Mouse (Mus musculus): Measurements from ENCODE around the gene Car3.

The Car3 gene

GRCm38 (mm10) chr3:14876325-14876918 is 13.1 kb downstream of the Car3 start:
- in situ Hi-C loops (cut with MboI, MseI), result loop anchor here (5.0 kb wide), 1 partner anchor 316 kb away; no protein-coding TSS in a partner anchor

GRCm38 (mm10) chr3:14877251-14877909 is 14.1 kb downstream of the Car3 start:
- in situ Hi-C loops (cut with MboI, MseI), result loop anchor here (5.0 kb wide), 1 partner anchor 315 kb away; no protein-coding TSS in a partner anchor

- in situ Hi-C loops (cut with MboI, MseI), result loop anchor here (5.0 kb wide), 1 partner anchor 314 kb away; no protein-coding TSS in a partner anchor
These were observed 15.5 kb downstream of the Car3 start for GRCm38 (mm10) chr3:14878749-14879223.

GRCm38 (mm10) chr3:14879293-14879692 is 16.0 kb downstream of the Car3 start:
- in situ Hi-C loops (cut with MboI, MseI), result loop anchor here (5.0 kb wide), 1 partner anchor 313 kb away; no protein-coding TSS in a partner anchor

GRCm38 (mm10) chr3:14880277-14880676 is 17.0 kb downstream of the Car3 start:
- in situ Hi-C loops (cut with MboI, MseI), result no loop called here

GRCm38 (mm10) chr3:14882005-14882404 is 18.7 kb downstream of the Car3 start:
- in situ Hi-C loops (cut with MboI, MseI), result no loop called here

- in situ Hi-C loops (cut with MboI, MseI), result no loop called here
These were observed 19.4 kb downstream of the Car3 start for GRCm38 (mm10) chr3:14882756-14883155.

GRCm38 (mm10) chr3:14884826-14885225 is 21.5 kb downstream of the Car3 start:
- in situ Hi-C loops (cut with MboI, MseI), result loop anchor here (5.0 kb wide), 1 partner anchor 352 kb away; no protein-coding TSS in a partner anchor

GRCm38 (mm10) chr3:14886102-14887098 is 23.1 kb downstream of the Car3 start, which contains the start of gene Car2:
Gene Car2, plus strand, starts transcription at chr3:14886273.
- in situ Hi-C loops (cut with MboI, MseI), result loop anchor here (5.0 kb wide), 1 partner anchor 351 kb away; no protein-coding TSS in a partner anchor

- in situ Hi-C loops (cut with MboI, MseI), result loop anchor here (5.0 kb wide), 1 partner anchor 350 kb away; no protein-coding TSS in a partner anchor
These were observed 23.9 kb downstream of the Car3 start for GRCm38 (mm10) chr3:14887134-14887666.

GRCm38 (mm10) chr3:14887686-14888295 is 24.5 kb downstream of the Car3 start:
- in situ Hi-C loops (cut with MboI, MseI), result loop anchor here (5.0 kb wide), 1 partner anchor 350 kb away; no protein-coding TSS in a partner anchor

- in situ Hi-C loops (cut with MboI, MseI), result loop anchor here (5.0 kb wide), 1 partner anchor 349 kb away; no protein-coding TSS in a partner anchor
These were observed 25.2 kb downstream of the Car3 start for GRCm38 (mm10) chr3:14888549-14888948.

GRCm38 (mm10) chr3:14889085-14889484 is 25.8 kb downstream of the Car3 start:
- in situ Hi-C loops (cut with MboI, MseI), result loop anchor here (5.0 kb wide), 1 partner anchor 348 kb away; no protein-coding TSS in a partner anchor

- in situ Hi-C loops (cut with MboI, MseI), result loop anchor here (5.0 kb wide), 1 partner anchor 347 kb away; no protein-coding TSS in a partner anchor
These were observed 26.6 kb downstream of the Car3 start for GRCm38 (mm10) chr3:14889716-14890409.

- in situ Hi-C loops (cut with MboI, MseI), result no loop called here
These were observed 29.7 kb downstream of the Car3 start for GRCm38 (mm10) chr3:14892991-14893390.

GRCm38 (mm10) chr3:14893700-14894099 is 30.4 kb downstream of the Car3 start:
- in situ Hi-C loops (cut with MboI, MseI), result no loop called here

GRCm38 (mm10) chr3:14895333-14895732 is 32.0 kb downstream of the Car3 start:
- in situ Hi-C loops (cut with MboI, MseI), result no loop called here

GRCm38 (mm10) chr3:14897770-14898169 is 34.5 kb downstream of the Car3 start:
- in situ Hi-C loops (cut with MboI, MseI), result no loop called here

GRCm38 (mm10) chr3:14903380-14903779 is 40.1 kb downstream of the Car3 start:
- in situ Hi-C loops (cut with MboI, MseI), result no loop called here

GRCm38 (mm10) chr3:14904165-14904564 is 40.9 kb downstream of the Car3 start:
- in situ Hi-C loops (cut with MboI, MseI), result no loop called here

Data from T-helper 2 cell (primary cell).